Mouse (Mus musculus) adrenal gland, postnatal 36 days (tissue): ENCODE measurements around the gene B4galnt2. TPM values are rescaled to one million over a fixed set of nuclear protein-coding genes. Genes with fewer than 3 reads are reported as not detected.
A peak's percentile ranks its signal among the peaks of the same experiment; 100 is the strongest.
"Not testable (repeated sequence)": the region's sequence is repeated elsewhere in the genome, so short reads cannot be mapped to it uniquely, and the experiment has no call there.

Source experiments
- DNase-seq, 2 experiments: peaks; one replicate each; pipeline ENCODE4 v3.0.0; 2021; ENCODE audit warnings: mixed read lengths in 1 of 2
- long read RNA-seq, 2 experiments: library from polyadenylated mRNA; stranded (forward); transcript quantifications; one replicate each; pipeline ENCODE4 v2.0.0; 2021; ENCODE audit warnings: borderline sequencing depth in 2 of 2
- total RNA-seq, 2 experiments: library from RNA; stranded (reverse); gene quantifications; 2 replicates each; pipeline ENCODE4 v1.2.3; 2021

B4galnt2 gene
- not detected for total RNA-seq
- long read RNA-seq, experiment 1, partial matches to known transcripts, result 0 of 7 reads
- long read RNA-seq, experiment 1, other reads (novel, unspliced or antisense), result 7 of 7 reads
- long read RNA-seq, experiment 2, partial matches to known transcripts, result 0 of 2 reads
- long read RNA-seq, experiment 2, other reads (novel, unspliced or antisense), result 2 of 2 reads

- peak in 1 of 2 experiments; percentile 3 for DNase-seq
These were observed at the start of gene B4galnt2 for GRCm38 (mm10) chr11:95914571-95914991. B4galnt2 (minus strand) TSS chr11:95914891.

- DNase-seq, result no peak
These were observed 48.6 kb upstream of the B4galnt2 start for GRCm38 (mm10) chr11:95963304-95963703.

DNA sequence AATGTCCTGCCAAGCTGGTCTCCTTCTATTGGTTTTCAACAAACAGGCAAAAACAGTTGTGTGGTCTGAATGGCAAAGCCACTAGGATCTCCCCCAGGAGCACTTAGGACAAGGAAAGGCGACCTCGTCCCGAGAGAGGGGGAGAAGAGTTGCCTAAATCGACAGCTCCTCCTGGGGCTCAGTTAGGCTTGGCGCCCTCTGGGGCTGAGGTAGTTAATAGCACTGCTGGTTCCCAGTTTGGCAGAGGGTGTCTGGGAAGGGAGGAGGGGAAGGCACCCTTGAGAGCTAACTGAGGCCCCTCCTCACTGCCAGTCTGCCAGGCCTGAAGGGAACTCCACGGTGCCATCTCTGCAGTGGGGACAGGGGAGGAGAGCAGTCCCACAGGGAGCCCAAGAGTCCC, 44.5 kb upstream of the B4galnt2 start:
- peak; percentile 7 to 9 for DNase-seq

- DNase-seq, result no peak
These were observed 43.6 kb upstream of the B4galnt2 start for GRCm38 (mm10) chr11:95958251-95958650.

- DNase-seq, result no peak
These were observed 42.7 kb upstream of the B4galnt2 start for GRCm38 (mm10) chr11:95957407-95957806.

GRCm38 (mm10) chr11:95953313-95953712, 38.6 kb upstream of the B4galnt2 start:
- DNase-seq, result no peak

GRCm38 (mm10) chr11:95945838-95946472, 31.3 kb upstream of the B4galnt2 start:
- no peak for DNase-seq

- peak; percentile 46 to 51 for DNase-seq
These were observed 25.3 kb upstream of the B4galnt2 start for GRCm38 (mm10) chr11:95939828-95940507.

DNA sequence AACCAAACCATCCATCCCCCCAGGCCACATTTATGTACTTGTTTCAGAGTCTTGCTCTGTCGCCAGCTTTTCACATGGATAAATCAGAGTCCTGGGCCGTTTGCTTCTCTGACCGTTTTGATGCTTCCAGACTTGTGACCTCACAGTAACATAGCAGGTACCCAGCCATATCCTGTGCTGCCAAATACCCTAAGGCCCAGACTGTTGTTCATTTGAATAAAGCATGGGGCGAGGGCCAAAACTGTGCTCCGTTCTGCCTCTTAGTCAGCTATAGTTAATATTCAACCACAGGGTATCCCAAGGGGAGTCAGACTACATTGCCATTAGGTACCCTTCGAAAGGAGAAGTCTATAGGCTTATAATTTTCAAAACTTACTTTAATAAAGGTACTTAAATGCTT, 21.7 kb upstream of the B4galnt2 start:
- DNase-seq, result no peak

DNA sequence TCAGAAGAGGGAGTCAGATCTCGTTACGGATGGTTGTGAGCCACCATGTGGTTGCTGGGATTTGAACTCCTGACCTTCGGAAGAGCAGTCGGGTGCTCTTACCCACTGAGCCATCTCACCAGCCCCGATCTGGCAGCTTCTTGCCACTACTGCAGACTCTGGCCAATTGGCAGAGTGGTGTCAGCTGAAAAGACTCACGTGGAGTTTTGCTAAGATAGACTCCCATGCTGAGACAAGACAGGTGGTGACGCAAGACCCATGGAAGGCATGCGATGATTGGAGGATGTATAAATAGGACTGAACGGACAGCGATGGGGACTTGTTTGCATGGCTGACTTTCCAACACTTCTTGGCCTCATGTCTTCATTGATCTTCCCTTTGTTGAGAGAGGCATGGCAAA, 17.5 kb upstream of the B4galnt2 start:
- not testable (repeated sequence) for DNase-seq

GRCm38 (mm10) chr11:95926398-95926797, 11.7 kb upstream of the B4galnt2 start:
- DNase-seq, result no peak

DNA sequence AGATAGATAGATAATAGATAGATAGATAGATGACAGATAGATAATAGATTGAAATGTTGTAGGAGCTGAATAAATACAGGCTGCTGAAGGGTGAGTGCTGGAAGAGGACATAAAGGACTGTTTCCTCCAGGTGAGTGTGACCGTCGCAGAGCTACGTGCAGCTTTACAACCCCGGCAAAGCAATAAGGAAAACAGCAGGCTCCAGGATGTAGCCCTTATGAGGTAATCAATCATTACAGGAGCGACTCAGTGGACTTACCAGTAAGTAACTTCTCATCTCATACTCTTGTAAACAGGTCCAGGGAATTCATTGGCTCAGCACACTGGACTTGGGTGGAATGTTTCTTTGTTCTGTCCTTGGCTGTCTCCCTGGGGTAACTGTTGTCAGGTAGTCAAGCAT, 11.3 kb upstream of the B4galnt2 start:
- DNase-seq, result no peak

DNA sequence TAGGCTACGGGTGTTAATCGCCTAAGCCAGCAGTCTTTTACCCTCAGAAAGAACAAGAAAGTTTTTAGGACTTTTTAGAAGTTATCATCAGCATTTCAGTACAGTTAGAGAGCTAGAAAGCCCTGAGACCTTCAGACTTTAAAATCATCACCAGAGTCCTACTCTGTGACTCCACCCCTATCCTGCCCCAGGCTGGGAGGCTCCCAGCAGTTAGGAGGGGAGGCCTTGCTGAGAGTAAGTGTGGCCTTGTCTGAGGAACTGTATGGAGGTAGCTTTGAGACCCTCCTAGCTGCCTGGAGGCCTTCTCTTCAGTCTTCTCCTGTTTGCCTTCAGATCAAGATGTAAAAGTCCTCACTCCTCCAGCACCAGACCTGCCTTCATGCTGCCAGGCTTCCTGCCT, 9.5 kb upstream of the B4galnt2 start:
- DNase-seq, result no peak

DNA sequence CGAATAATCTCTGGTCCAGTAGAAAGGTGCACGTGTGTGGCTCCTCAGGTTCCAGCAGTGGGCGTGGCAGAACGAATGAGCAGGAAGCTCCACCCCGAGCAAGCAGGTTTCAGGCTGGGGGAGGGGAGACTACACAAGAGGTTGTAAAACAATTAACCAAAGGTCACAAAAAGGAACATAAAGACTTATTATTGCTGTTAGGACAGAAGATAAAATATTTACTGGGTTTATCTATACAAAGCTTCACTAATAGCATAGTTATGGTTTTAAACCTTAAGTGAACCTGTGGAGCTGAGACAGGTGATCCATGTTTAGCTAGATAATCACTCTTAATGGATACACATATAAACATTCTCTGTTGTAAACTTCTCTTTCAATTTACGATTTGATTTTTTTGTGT, 8.8 kb upstream of the B4galnt2 start:
- DNase-seq, result not testable (repeated sequence)

GRCm38 (mm10) chr11:95921991-95922621, 7.4 kb upstream of the B4galnt2 start:
- DNase-seq, result no peak

GRCm38 (mm10) chr11:95916426-95916825, 1.7 kb upstream of the B4galnt2 start:
- no peak for DNase-seq

GRCm38 (mm10) chr11:95915006-95915710, 467 bp upstream of the B4galnt2 start:
- no peak for DNase-seq

DNA sequence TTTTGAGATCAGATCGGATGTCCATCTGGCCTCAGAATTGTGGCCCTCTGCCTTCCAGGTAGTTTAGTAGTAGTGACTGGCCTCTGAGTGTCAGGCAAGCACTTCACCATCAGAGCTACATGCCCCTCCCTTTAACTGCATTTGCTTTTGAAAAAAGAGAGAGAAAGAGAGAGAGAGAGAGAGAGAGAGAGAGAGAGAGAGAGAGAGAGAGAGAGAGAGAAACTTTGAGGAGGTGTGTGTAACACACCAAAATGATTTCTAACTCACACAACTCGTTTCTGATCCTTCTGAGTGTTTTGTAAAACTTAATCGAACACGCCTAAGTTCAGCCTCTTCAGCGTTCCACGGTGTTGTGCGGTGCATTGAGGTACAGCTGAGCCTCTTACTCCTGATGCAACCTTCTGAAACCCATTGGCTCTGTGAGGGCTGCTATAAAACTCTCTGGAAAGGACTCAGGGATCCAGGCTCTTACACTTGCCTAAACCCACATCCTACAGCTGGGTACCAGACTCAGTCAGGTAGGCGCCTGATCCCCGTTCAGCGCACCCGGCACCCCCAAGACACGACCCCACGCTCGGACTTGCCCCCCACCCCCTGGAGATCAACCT, 628 bp downstream of the B4galnt2 start:
- DNase-seq, result no peak

- DNase-seq, result no peak
These were observed 3.1 kb downstream of the B4galnt2 start for GRCm38 (mm10) chr11:95911579-95911978.

GRCm38 (mm10) chr11:95907805-95908524, 6.7 kb downstream of the B4galnt2 start:
- no peak for DNase-seq

DNA sequence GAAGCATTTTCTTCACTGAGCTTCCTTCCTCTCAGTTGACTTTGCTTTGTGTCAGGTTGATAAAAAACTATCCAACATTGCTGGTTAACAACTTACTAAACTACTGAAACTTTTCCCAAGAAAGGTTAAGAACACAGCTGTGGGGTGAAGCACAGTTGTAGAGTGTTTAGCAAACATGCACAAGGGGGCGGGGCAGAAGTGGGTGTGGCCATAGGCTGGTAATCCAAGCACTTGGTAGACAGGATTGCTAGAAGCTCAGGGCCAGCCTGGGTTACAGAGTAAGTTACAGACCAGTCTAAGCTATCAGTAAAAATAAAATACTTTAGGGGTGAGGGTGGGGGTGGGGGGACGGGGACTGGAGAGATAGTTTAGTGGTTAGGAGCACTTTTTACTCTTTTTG, 10.4 kb downstream of the B4galnt2 start:
- no peak for DNase-seq
